Mouse (Mus musculus): Measurements from ENCODE around the gene Dhx29. TPM values are rescaled to one million over a fixed set of nuclear protein-coding genes. Genes with fewer than 3 reads are reported as not detected.
A peak's percentile ranks its signal among the peaks of the same experiment; 100 is the strongest.

Dhx29 gene
- polyA plus RNA-seq, 1 experiment from 2014 or later = 19.4 TPM

DNA sequence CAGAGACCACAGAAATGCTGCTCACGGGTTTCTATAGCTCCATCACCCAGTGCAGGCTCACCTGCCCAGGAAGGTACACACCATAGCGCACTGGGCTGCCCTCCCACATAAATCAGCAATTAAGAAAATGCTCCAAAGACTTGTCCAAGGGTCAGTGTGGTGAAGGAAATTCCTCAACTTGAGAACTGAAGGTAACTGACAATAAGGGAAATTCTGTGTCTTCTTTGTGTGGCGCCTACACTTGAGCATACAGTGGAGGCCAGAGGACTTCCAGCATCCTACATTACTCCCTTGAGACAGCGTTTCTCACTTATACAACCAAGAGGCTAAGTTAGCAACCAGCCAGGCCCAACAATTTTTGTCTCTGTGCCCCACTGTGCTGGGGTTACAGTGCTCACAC is 1.3 kb upstream of the Dhx29 start:
- no peak overlapping the region for H3K27ac ChIP-seq (ENCODE audit: low read depth, low read length)
- no peaks in the 10 kb centered on the region for H3K27me3 ChIP-seq (replicated peaks; ENCODE audit: control insufficient read depth, insufficient read depth, low read length)
- DNase-seq (ENCODE audit: low spot score) (no peak), ATAC-seq (replicated peaks; ENCODE audit: low FRiP score) (no peak)
- no peaks in the 10 kb centered on the region for H3K36me3 ChIP-seq (ENCODE audit: control insufficient read depth, insufficient read depth, low read length)
- H3K4me2 ChIP-seq = peak overlapping the region; percentile 82
- WGBS = 59% methylated on average over 4 of the region's 4 CpGs
- peak overlapping the region; percentile 93 for H3K4me3 ChIP-seq (ENCODE audit: low read depth, low read length)
- H3K9ac ChIP-seq (ENCODE audit: low read depth, low read length) = peak overlapping the region; percentile 89
- peaks cover 9% of the 10 kb centered on the region for H3K4me1 ChIP-seq (replicated peaks; ENCODE audit: control insufficient read depth, insufficient read depth, low read length)
- no peaks in the 10 kb centered on the region for H3K9me3 ChIP-seq (ENCODE audit: control insufficient read depth, low read length)

GRCm38 (mm10) chr13:112926796-112927195 is 458 bp upstream of the Dhx29 start:
- peaks cover 9% of the 10 kb centered on the region for H3K4me1 ChIP-seq (replicated peaks; ENCODE audit: control insufficient read depth, insufficient read depth, low read length)
- under 1% methylated on average over 19 of the region's 19 CpGs for WGBS
- no peaks in the 10 kb centered on the region for H3K9me3 ChIP-seq (ENCODE audit: control insufficient read depth, low read length)
- peak overlapping the region; percentile 84 for H3K27ac ChIP-seq (ENCODE audit: low read depth, low read length)
- peak overlapping the region; percentile 93 for H3K4me3 ChIP-seq (ENCODE audit: low read depth, low read length)
- H3K9ac ChIP-seq (ENCODE audit: low read depth, low read length) = peak overlapping the region; percentile 89
- H3K27me3 ChIP-seq (replicated peaks; ENCODE audit: control insufficient read depth, insufficient read depth, low read length) = no peaks in the 10 kb centered on the region
- DNase-seq (ENCODE audit: low spot score) (no peak), ATAC-seq (replicated peaks; ENCODE audit: low FRiP score) (peak; percentile 37)
- H3K4me2 ChIP-seq = peak overlapping the region; percentile 82
- no peaks in the 10 kb centered on the region for H3K36me3 ChIP-seq (ENCODE audit: control insufficient read depth, insufficient read depth, low read length)

DNA sequence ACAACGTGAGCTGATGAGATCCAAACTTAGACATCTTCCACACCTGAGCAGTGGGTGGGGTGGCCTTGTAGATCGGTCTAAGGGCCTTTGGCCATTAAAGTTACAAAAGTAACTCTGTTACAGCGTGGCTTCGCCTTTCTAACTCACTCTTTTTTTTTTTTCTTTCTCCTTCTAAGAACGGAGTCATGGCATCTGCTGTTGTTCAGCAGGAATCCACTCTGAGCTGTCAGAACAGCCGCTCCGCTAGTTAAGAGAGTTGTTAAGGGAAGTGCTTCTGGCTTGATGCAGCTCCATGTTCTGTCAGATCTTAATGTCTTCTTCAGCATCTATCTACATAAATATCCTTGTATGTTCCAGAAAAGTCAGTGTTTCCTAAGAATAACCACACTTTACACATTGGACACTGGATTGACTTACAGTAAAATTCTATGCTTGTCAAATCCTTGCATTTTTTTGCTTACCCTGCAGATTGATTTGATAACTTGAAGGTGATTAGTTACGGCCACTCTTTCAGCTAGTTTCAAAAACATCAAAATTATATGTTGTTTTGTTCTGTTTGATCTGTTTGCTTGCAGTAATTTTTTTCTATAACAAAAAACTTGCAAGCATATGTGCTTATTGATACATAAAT is 899 bp downstream of the Dhx29 start:
- H3K4me2 ChIP-seq = peak overlapping the region; percentile 82
- H3K9me3 ChIP-seq (ENCODE audit: control insufficient read depth, low read length) = no peaks in the 10 kb centered on the region
- peak overlapping the region; percentile 84 for H3K27ac ChIP-seq (ENCODE audit: low read depth, low read length)
- peaks cover 3% of the 10 kb centered on the region; the same call in 1 of the 2 replicates for H3K36me3 ChIP-seq (ENCODE audit: control insufficient read depth, insufficient read depth, low read length)
- no peaks in the 10 kb centered on the region for H3K27me3 ChIP-seq (replicated peaks; ENCODE audit: control insufficient read depth, insufficient read depth, low read length)
- WGBS = 6% methylated on average over 8 of the region's 8 CpGs
- peak overlapping the region; percentile 93 for H3K4me3 ChIP-seq (ENCODE audit: low read depth, low read length)
- peaks cover 9% of the 10 kb centered on the region for H3K4me1 ChIP-seq (replicated peaks; ENCODE audit: control insufficient read depth, insufficient read depth, low read length)
- peak overlapping the region; percentile 89 for H3K9ac ChIP-seq (ENCODE audit: low read depth, low read length)
- DNase-seq (ENCODE audit: low spot score) (no peak), ATAC-seq (replicated peaks; ENCODE audit: low FRiP score) (peak; percentile 30)

DNA sequence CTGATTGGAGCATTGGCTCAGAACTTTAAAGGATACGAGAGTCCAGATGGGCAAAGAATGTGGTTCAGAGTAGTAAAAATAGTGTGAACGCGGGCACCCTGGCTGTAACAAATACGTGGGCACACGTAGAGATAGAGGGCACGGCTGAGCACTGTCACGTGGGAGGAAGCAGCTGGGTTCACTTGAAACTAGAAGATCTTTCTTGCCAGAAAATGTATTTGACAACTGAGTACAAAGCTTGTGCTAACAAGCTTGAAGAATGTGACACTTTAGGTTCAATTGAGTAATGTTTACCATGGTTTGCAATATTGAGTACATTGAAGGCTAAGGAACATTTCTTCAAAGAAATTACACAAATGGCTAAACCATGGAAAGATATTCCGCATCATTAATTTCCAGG is 10.9 kb downstream of the Dhx29 start:
- H3K9me3 ChIP-seq (ENCODE audit: control insufficient read depth, low read length) = no peaks in the 10 kb centered on the region
- H3K36me3 ChIP-seq (ENCODE audit: control insufficient read depth, insufficient read depth, low read length) = peaks cover 6% of the 10 kb centered on the region; the same call in 1 of the 2 replicates
- H3K9ac ChIP-seq (ENCODE audit: low read depth, low read length) = no peak overlapping the region
- peaks cover 8% of the 10 kb centered on the region for H3K4me1 ChIP-seq (replicated peaks; ENCODE audit: control insufficient read depth, insufficient read depth, low read length)
- ATAC-seq (replicated peaks; ENCODE audit: low FRiP score) (no peak), DNase-seq (ENCODE audit: low spot score) (no peak)
- WGBS = 92% methylated on average over 8 of the region's 8 CpGs
- no peak overlapping the region for H3K27ac ChIP-seq (ENCODE audit: low read depth, low read length)
- no peak overlapping the region for H3K4me2 ChIP-seq
- no peak overlapping the region for H3K4me3 ChIP-seq (ENCODE audit: low read depth, low read length)
- no peaks in the 10 kb centered on the region for H3K27me3 ChIP-seq (replicated peaks; ENCODE audit: control insufficient read depth, insufficient read depth, low read length)

DNA sequence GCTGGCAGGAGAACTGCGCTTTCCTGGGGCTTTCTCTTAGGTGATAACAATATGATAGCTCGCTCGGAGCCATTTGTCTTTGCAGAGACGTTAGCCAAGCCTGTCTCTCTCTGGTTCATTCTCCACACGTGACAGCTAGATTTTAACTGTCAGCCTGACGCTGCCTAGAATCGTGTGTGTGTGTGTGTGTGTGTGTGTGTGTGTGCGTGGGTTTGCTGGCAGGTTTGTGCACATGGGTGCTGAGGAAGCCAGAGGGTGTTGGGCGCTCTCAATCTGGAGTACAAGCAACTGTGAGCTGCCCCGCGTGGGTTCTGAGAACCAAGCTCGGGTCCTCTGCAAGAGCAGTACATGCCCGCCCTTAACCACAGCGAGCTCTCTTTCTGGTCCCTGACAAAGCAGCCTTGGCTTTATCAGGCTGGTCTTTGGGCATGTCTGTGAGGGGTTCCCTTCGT is 14.7 kb downstream of the Dhx29 start:
- H3K27me3 ChIP-seq (replicated peaks; ENCODE audit: control insufficient read depth, insufficient read depth, low read length) = no peaks in the 10 kb centered on the region
- 46% methylated on average over 15 of the region's 15 CpGs for WGBS
- H3K9me3 ChIP-seq (ENCODE audit: control insufficient read depth, low read length) = no peaks in the 10 kb centered on the region
- peak; percentile 79 for ATAC-seq (replicated peaks; ENCODE audit: low FRiP score)
- H3K27ac ChIP-seq (ENCODE audit: low read depth, low read length) = peak overlapping the region; percentile 8; the same call in 1 of the 2 replicates
- H3K4me1 ChIP-seq (replicated peaks; ENCODE audit: control insufficient read depth, insufficient read depth, low read length) = peaks cover 8% of the 10 kb centered on the region
- H3K4me3 ChIP-seq (ENCODE audit: low read depth, low read length) = no peak overlapping the region
- no peak overlapping the region for H3K9ac ChIP-seq (ENCODE audit: low read depth, low read length)
- peaks cover 9% of the 10 kb centered on the region; the same call in 1 of the 2 replicates for H3K36me3 ChIP-seq (ENCODE audit: control insufficient read depth, insufficient read depth, low read length)
- peak; percentile 34 for DNase-seq (ENCODE audit: low spot score)
- peak overlapping the region; percentile 44 for H3K4me2 ChIP-seq

DNA sequence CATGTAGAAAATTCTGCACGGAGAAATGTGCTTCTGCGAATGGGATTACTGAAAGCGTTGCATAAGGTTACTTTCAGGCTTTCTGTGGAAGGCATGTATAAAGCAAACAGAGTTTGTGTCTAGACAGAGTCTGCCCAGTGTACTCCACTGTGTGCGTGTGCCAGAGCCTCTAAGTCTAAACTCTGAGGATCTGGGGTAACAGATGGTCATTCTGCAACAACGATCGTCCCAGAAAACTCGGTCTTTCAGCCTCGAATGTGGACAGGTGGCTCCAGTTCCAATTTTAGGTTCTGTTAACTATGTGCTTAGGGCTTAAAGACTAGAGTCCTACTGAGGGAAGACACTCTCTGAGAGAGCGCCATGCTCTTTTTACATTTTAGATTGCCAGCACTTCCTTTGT is 18.1 kb downstream of the Dhx29 start:
- peaks cover 16% of the 10 kb centered on the region for H3K36me3 ChIP-seq (ENCODE audit: control insufficient read depth, insufficient read depth, low read length)

DNA sequence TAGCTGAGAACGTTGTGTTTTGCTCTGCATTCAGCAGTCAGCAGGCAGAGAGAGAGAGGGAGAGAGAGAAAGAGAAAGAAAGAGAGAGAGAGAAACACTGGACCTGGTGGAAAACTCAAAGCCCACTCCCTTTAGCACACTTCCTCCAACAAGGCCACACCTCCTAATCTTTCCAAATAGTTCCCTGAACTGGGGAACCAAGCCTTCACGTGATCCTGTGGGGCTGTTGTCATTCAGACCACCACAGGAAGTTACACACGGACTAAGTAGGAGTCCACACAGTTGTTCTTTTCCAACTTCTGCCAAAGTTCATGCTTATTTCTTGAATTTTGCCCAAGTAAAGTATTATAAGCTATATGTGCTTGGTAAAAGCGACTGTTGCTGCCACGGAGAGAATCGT is 18.6 kb downstream of the Dhx29 start:
- 82% methylated on average over 6 of the region's 6 CpGs for WGBS
- no peaks in the 10 kb centered on the region for H3K9me3 ChIP-seq (ENCODE audit: control insufficient read depth, low read length)
- H3K9ac ChIP-seq (ENCODE audit: low read depth, low read length) = no peak overlapping the region
- DNase-seq (ENCODE audit: low spot score) = no peak
- H3K4me3 ChIP-seq (ENCODE audit: low read depth, low read length) = no peak overlapping the region
- H3K4me1 ChIP-seq (replicated peaks; ENCODE audit: control insufficient read depth, insufficient read depth, low read length) = peaks cover 8% of the 10 kb centered on the region
- no peak for ATAC-seq (replicated peaks; ENCODE audit: low FRiP score)
- peaks cover 20% of the 10 kb centered on the region for H3K36me3 ChIP-seq (ENCODE audit: control insufficient read depth, insufficient read depth, low read length)
- H3K27me3 ChIP-seq (replicated peaks; ENCODE audit: control insufficient read depth, insufficient read depth, low read length) = no peaks in the 10 kb centered on the region
- no peak overlapping the region for H3K4me2 ChIP-seq
- no peak overlapping the region for H3K27ac ChIP-seq (ENCODE audit: low read depth, low read length)

More for the DNA sequence above, 18.1 kb downstream of the Dhx29 start:
- H3K4me1 ChIP-seq (replicated peaks; ENCODE audit: control insufficient read depth, insufficient read depth, low read length) = peaks cover 8% of the 10 kb centered on the region
- DNase-seq (ENCODE audit: low spot score) = no peak
- H3K4me3 ChIP-seq (ENCODE audit: low read depth, low read length) = no peak overlapping the region
- H3K9me3 ChIP-seq (ENCODE audit: control insufficient read depth, low read length) = no peaks in the 10 kb centered on the region
- H3K27me3 ChIP-seq (replicated peaks; ENCODE audit: control insufficient read depth, insufficient read depth, low read length) = no peaks in the 10 kb centered on the region
- no peak overlapping the region for H3K27ac ChIP-seq (ENCODE audit: low read depth, low read length)
- WGBS = 90% methylated on average over 9 of the region's 9 CpGs
- no peak for ATAC-seq (replicated peaks; ENCODE audit: low FRiP score)
- no peak overlapping the region for H3K9ac ChIP-seq (ENCODE audit: low read depth, low read length)
- H3K4me2 ChIP-seq = no peak overlapping the region

GRCm38 (mm10) chr13:112954067-112954466 is 26.8 kb downstream of the Dhx29 start:
- Histone ChIP-seq H3K27ac (ENCODE audit: low read depth, low read length) (no peak overlapping the region), H3K4me2 (no peak overlapping the region), H3K9ac (ENCODE audit: low read depth, low read length) (no peak overlapping the region), H3K9me3 (ENCODE audit: control insufficient read depth, low read length) (no peaks in the 10 kb centered on the region), H3K27me3 (replicated peaks; ENCODE audit: control insufficient read depth, insufficient read depth, low read length) (no peaks in the 10 kb centered on the region), H3K4me1 (replicated peaks; ENCODE audit: control insufficient read depth, insufficient read depth, low read length) (no peaks in the 10 kb centered on the region), H3K4me3 (ENCODE audit: low read depth, low read length) (no peak overlapping the region), H3K36me3 (ENCODE audit: control insufficient read depth, insufficient read depth, low read length) (peaks cover 18% of the 10 kb centered on the region)
- ATAC-seq (replicated peaks; ENCODE audit: low FRiP score) = no peak
- 89% methylated on average over 8 of the region's 8 CpGs for WGBS
- no peak for DNase-seq (ENCODE audit: low spot score)

DNA sequence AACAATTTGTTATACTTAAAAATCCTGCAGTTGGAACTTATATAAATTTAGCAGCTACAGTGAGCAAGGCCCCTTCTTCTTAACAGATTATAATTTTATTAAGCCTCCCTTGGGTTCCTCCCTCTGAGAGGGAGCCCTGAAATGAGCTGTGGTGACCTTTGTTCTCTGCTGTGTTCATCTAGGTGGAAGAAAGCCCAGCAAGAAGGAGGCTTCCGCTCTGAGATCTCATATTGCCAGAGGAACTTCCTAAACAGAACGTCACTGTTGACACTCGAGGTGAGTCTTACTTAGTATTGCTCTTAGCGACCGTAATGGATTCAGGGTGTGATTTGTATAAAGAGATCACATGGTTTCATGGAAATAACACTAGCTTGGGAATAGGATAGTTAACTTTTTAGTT is 35.8 kb downstream of the Dhx29 start:
- Histone ChIP-seq H3K4me1 (replicated peaks; ENCODE audit: control insufficient read depth, insufficient read depth, low read length) (no peaks in the 10 kb centered on the region), H3K9ac (ENCODE audit: low read depth, low read length) (no peak overlapping the region), H3K4me3 (ENCODE audit: low read depth, low read length) (no peak overlapping the region), H3K9me3 (ENCODE audit: control insufficient read depth, low read length) (no peaks in the 10 kb centered on the region), H3K36me3 (ENCODE audit: control insufficient read depth, insufficient read depth, low read length) (peaks cover 7% of the 10 kb centered on the region), H3K4me2 (no peak overlapping the region), H3K27me3 (replicated peaks; ENCODE audit: control insufficient read depth, insufficient read depth, low read length) (no peaks in the 10 kb centered on the region), H3K27ac (ENCODE audit: low read depth, low read length) (no peak overlapping the region)
- DNase-seq (ENCODE audit: low spot score) (no peak), ATAC-seq (replicated peaks; ENCODE audit: low FRiP score) (no peak)
- WGBS = 89% methylated on average over 5 of the region's 5 CpGs

Data from liver, embryonic 11.5 days (tissue).